Mouse (Mus musculus): ENCODE results near the gene Ada.
"Not testable (repeated sequence)": the region's sequence is repeated elsewhere in the genome, so short reads cannot be mapped to it uniquely, and the experiment has no call there.

Gene Ada

GRCm38 (mm10) chr2:163697764-163698480 lies 52.1 kb downstream of the Ada start:
- DNase-seq (ENCODE audit: low spot score in 2 of 2), result peak in 1 of 2 experiments; percentile 53

- no peak for DNase-seq (ENCODE audit: low spot score in 2 of 2)
Measured at GRCm38 (mm10) chr2:163696763-163697162, 53.3 kb downstream of the Ada start.

GRCm38 (mm10) chr2:163693716-163694314 lies 56.2 kb downstream of the Ada start:
- DNase-seq (ENCODE audit: low spot score in 2 of 2), result no peak

GRCm38 (mm10) chr2:163692873-163693612 lies 57.0 kb downstream of the Ada start:
- DNase-seq (ENCODE audit: low spot score in 2 of 2), result no peak

- DNase-seq (ENCODE audit: low spot score in 2 of 2), result peak in 1 of 2 experiments; percentile 36
Measured at GRCm38 (mm10) chr2:163691846-163692605, 58.0 kb downstream of the Ada start.

- no peak for DNase-seq (ENCODE audit: low spot score in 2 of 2)
Measured at GRCm38 (mm10) chr2:163690409-163691304, 59.4 kb downstream of the Ada start.

- DNase-seq (ENCODE audit: low spot score in 2 of 2), result no peak
Measured at GRCm38 (mm10) chr2:163689771-163690170, 60.3 kb downstream of the Ada start.

- not testable (repeated sequence) for DNase-seq (ENCODE audit: low spot score in 2 of 2)
Measured at GRCm38 (mm10) chr2:163688377-163688776, 61.7 kb downstream of the Ada start.

GRCm38 (mm10) chr2:163686886-163687285 lies 63.2 kb downstream of the Ada start:
- DNase-seq (ENCODE audit: low spot score in 2 of 2), result no peak

- no peak for DNase-seq (ENCODE audit: low spot score in 2 of 2)
Measured at GRCm38 (mm10) chr2:163686233-163686632, 63.8 kb downstream of the Ada start.

GRCm38 (mm10) chr2:163685761-163686200 lies 64.3 kb downstream of the Ada start:
- DNase-seq (ENCODE audit: low spot score in 2 of 2), result no peak

GRCm38 (mm10) chr2:163685287-163685686 lies 64.8 kb downstream of the Ada start:
- DNase-seq (ENCODE audit: low spot score in 2 of 2), result no peak

- DNase-seq (ENCODE audit: low spot score in 2 of 2), result no peak
Measured at GRCm38 (mm10) chr2:163682344-163682743, 67.7 kb downstream of the Ada start.

GRCm38 (mm10) chr2:163676745-163677144 lies 73.3 kb downstream of the Ada start:
- peak; percentile 59 to 65 for DNase-seq (ENCODE audit: low spot score in 2 of 2)

All from spleen, postnatal 36 days (tissue).